Mouse (Mus musculus) erythroid progenitor cell, adult 5-6 weeks (primary cell): ENCODE results near the gene Atp5f1. TPM values are rescaled to one million over a fixed set of nuclear protein-coding genes. Genes with fewer than 3 reads are reported as not detected.

Experiments used
- ATAC-seq: replicated peaks from 2 replicates; pipeline ENCODE4 v1.8.0; 2016; ENCODE audit warnings: moderate number of reproducible peaks, mild to moderate bottlenecking, moderate TSS enrichment, inconsistent platforms; ENCODE audit not compliant: poor library complexity, low FRiP score, severe bottlenecking
- total RNA-seq, 2 experiments: library from RNA; stranded (forward) in 1 of 2; stranded (reverse) in 1 of 2; fragments of 150-400 nt in 1 of 2; fragments of 186-747, 209-891 nt in 1 of 2; gene quantifications; 2 replicates each; pipeline versions ENCODE4 v1.2.3 to v1.2.4; 2015 to 2017; ENCODE audit warnings: low replicate concordance in 2 of 2

Atp5f1 gene
- total RNA-seq, 2 experiments from 2014 or later, result 199 to 263 TPM

GRCm38 (mm10) chr3:105904721-105905120, 55.2 kb downstream of the Atp5f1 start:
- no peak for ATAC-seq

- no peak for ATAC-seq
Observed at GRCm38 (mm10) chr3:105904213-105904612, 55.7 kb downstream of the Atp5f1 start.

- ATAC-seq, result no peak
Observed at GRCm38 (mm10) chr3:105901468-105901867, 58.4 kb downstream of the Atp5f1 start.

GRCm38 (mm10) chr3:105900716-105901115, 59.2 kb downstream of the Atp5f1 start:
- ATAC-seq, result no peak

GRCm38 (mm10) chr3:105900266-105900665, 59.6 kb downstream of the Atp5f1 start:
- ATAC-seq, result no peak

GRCm38 (mm10) chr3:105899394-105900147, 60.3 kb downstream of the Atp5f1 start:
- peak; percentile 80 for ATAC-seq

GRCm38 (mm10) chr3:105898861-105899260, 61.0 kb downstream of the Atp5f1 start:
- no peak for ATAC-seq

GRCm38 (mm10) chr3:105898325-105898724, 61.6 kb downstream of the Atp5f1 start:
- no peak for ATAC-seq

GRCm38 (mm10) chr3:105896811-105897210, 63.1 kb downstream of the Atp5f1 start:
- no peak for ATAC-seq

- 0 out of 2 replicates have a peak, but pooled peaks have one; percentile 40 for ATAC-seq
Observed at GRCm38 (mm10) chr3:105894601-105895592, 65.0 kb downstream of the Atp5f1 start.

- no peak for ATAC-seq
Observed at GRCm38 (mm10) chr3:105893941-105894391, 65.9 kb downstream of the Atp5f1 start.

Other genes with a start within 250 kb of the Atp5f1 start
- 157 and 193 TPM in 2 replicates for gene Rap1a, start 158.8 kb downstream of the Atp5f1 start, total RNA-seq (2015; ENCODE audit: low replicate concordance)
- gene Rap1a, start 158.8 kb downstream of the Atp5f1 start, total RNA-seq (2017; ENCODE audit: low replicate concordance), result 182 and 220 TPM in 2 replicates
- 1.1 TPM in 1 of 2 replicates, not detected in the other for gene Adora3, start 89.2 kb downstream of the Atp5f1 start, total RNA-seq (2015; ENCODE audit: low replicate concordance)
- gene Adora3, start 89.2 kb downstream of the Atp5f1 start, total RNA-seq (2017; ENCODE audit: low replicate concordance), result not detected in 2 replicates
- gene Tmigd3, start 89.2 kb downstream of the Atp5f1 start, total RNA-seq (2015; ENCODE audit: low replicate concordance), result not detected in 2 replicates
- gene Tmigd3, start 89.2 kb downstream of the Atp5f1 start, total RNA-seq (2017; ENCODE audit: low replicate concordance), result not detected in 2 replicates
- gene I830077J02Rik, start 27.4 kb downstream of the Atp5f1 start, total RNA-seq (2015; ENCODE audit: low replicate concordance), result 9.4 and 12.2 TPM in 2 replicates
- 1.4 and 3.4 TPM in 2 replicates for gene I830077J02Rik, start 27.4 kb downstream of the Atp5f1 start, total RNA-seq (2017; ENCODE audit: low replicate concordance)
- 11.5 and 17.6 TPM in 2 replicates for gene Wdr77, start 730 bp downstream of the Atp5f1 start, total RNA-seq (2015; ENCODE audit: low replicate concordance)
- gene Wdr77, start 730 bp downstream of the Atp5f1 start, total RNA-seq (2017; ENCODE audit: low replicate concordance), result 8.7 and 10.1 TPM in 2 replicates
- 5.0 and 9.4 TPM in 2 replicates for gene Ovgp1, start 13.6 kb upstream of the Atp5f1 start, total RNA-seq (2015; ENCODE audit: low replicate concordance)
- gene Ovgp1, start 13.6 kb upstream of the Atp5f1 start, total RNA-seq (2017; ENCODE audit: low replicate concordance), result 0.30 and 3.9 TPM in 2 replicates
- gene Pifo, start 54.5 kb upstream of the Atp5f1 start, total RNA-seq (2015; ENCODE audit: low replicate concordance), result not detected in 2 replicates
- gene Pifo, start 54.5 kb upstream of the Atp5f1 start, total RNA-seq (2017; ENCODE audit: low replicate concordance), result not detected in 2 replicates
- 6.3 TPM in 1 of 2 replicates, not detected in the other for gene Chil5, start 72.7 kb upstream of the Atp5f1 start, total RNA-seq (2015; ENCODE audit: low replicate concordance)
- gene Chil5, start 72.7 kb upstream of the Atp5f1 start, total RNA-seq (2017; ENCODE audit: low replicate concordance), result 3.5 TPM in 1 of 2 replicates, not detected in the other
- gene Chia1, start 153.1 kb upstream of the Atp5f1 start, total RNA-seq (2015; ENCODE audit: low replicate concordance), result not detected in 2 replicates
- gene Chia1, start 153.1 kb upstream of the Atp5f1 start, total RNA-seq (2017; ENCODE audit: low replicate concordance), result not detected in 2 replicates
- 518 and 559 TPM in 2 replicates for gene Chil3, start 207.5 kb upstream of the Atp5f1 start, total RNA-seq (2015; ENCODE audit: low replicate concordance)
- gene Chil3, start 207.5 kb upstream of the Atp5f1 start, total RNA-seq (2017; ENCODE audit: low replicate concordance), result 252 and 257 TPM in 2 replicates